Mouse (Mus musculus) midbrain, embryonic 10.5 days (tissue): ENCODE measurements around the gene Fam155a. TPM values are rescaled to one million over a fixed set of nuclear protein-coding genes. Genes with fewer than 3 reads are reported as not detected.

ENCODE experiments used
- DNase-seq: peaks from one replicate; pipeline ENCODE4 v3.0.0-alpha.2; 2017; ENCODE audit warnings: low spot score
- H3K27ac ChIP-seq: fragments of 300-500 bp; sonication (generic); replicated peaks from 2 replicates; pipeline ENCODE4 v1.5.1; 2016; ENCODE audit warnings: mild to moderate bottlenecking
- H3K27me3 ChIP-seq: fragments of 300-500 bp; sonication (generic); 2 replicates; pipeline ENCODE4 v1.6.1; 2016; ENCODE audit warnings: low read depth, mild to moderate bottlenecking; ENCODE audit not compliant: poor library complexity, severe bottlenecking
- H3K36me3 ChIP-seq: fragments of 300-500 bp; sonication (generic); 2 replicates; pipeline ENCODE4 v1.6.1; 2016; ENCODE audit warnings: mild to moderate bottlenecking, moderate library complexity
- H3K4me1 ChIP-seq: fragments of 300-500 bp; sonication (generic); 2 replicates; pipeline ENCODE4 v1.6.1; 2016
- H3K4me3 ChIP-seq: fragments of 300-500 bp; sonication (generic); 2 replicates; pipeline ENCODE4 v1.5.1; 2016; ENCODE audit warnings: mild to moderate bottlenecking, moderate library complexity
- H3K9me3 ChIP-seq: fragments of 300-500 bp; sonication (generic); replicated peaks from 2 replicates; pipeline ENCODE4 v1.6.1; 2016; ENCODE audit warnings: mild to moderate bottlenecking
- WGBS: fragments of 180-500 bp; shearing (Covaris S2); methylation state at CpG from one replicate; pipeline ENCODE4 v1.1.7; 2016; 5-methylcytosine and 5-hydroxymethylcytosine counted together
- polyA plus RNA-seq: library from polyadenylated mRNA; unstranded; fragments of >200 nt; fragmentation: Nextera tagmentation; extraction: Ambion mirVana; gene quantifications from 2 replicates; pipeline ENCODE4 v1.2.1, GENCODE M21; 2016

The Fam155a gene
- polyA plus RNA-seq, 1 experiment from 2014 or later = 1.8 TPM

DNA sequence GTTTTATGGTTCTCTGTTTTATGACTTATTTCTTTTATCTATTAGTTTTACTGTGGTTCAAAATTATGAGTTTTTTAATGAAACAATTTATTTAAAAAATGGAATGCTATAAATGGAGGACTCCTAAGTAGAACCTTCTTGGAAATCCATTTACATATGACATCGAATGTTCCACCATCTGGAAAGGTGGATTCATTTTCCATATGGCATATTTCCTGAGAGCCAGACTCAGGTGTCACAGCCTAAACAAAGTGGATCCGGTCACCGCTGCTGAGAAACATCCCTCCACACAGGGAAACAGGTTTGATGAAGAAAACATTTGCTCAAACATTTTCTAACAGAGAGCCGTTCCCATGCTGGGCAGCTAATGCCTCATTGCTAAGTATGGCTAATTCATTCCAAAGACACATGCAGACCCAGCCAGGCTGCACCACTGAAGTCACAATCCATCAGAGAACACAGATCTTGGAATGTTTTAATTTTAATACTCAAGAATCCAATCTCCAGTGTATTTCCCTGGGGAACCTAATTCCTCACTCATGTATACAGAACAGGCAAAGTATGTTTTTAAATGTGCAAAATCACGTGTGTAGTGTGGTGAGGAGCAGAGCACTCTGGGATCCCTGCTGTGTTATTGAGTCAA is 235.1 kb downstream of the Fam155a start:
- Histone ChIP-seq H3K4me3 (no peak overlapping the region), H3K27ac (no peak overlapping the region), H3K36me3 (no peaks in the 10 kb centered on the region), H3K9me3 (no peaks in the 10 kb centered on the region), H3K27me3 (no peaks in the 10 kb centered on the region), H3K4me1 (no peaks in the 10 kb centered on the region)
- DNase-seq = no peak
- WGBS = 91% methylated on average over 5 of the region's 5 CpGs

DNA sequence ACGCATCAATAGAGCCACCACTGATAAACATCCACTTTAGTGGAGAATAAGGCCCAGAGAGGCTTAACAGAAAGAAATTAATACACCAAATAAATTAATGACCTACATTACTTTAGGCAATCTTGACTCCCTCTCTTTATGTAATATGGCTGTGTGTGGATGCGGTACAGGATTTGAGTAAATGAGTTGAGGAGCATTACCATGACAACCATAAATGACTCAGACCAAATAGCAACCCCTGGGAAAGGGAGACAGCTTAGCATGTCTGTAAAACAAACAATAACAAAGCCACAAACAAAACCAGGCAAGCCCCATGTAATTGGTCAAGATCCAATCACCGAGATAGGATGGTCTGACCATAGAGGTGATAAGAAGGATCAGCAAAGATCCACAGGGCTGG is 244.4 kb downstream of the Fam155a start:
- 91% methylated on average over 3 of the region's 3 CpGs for WGBS
- H3K4me3 ChIP-seq = no peak overlapping the region
- no peaks in the 10 kb centered on the region for H3K36me3 ChIP-seq
- H3K9me3 ChIP-seq = no peaks in the 10 kb centered on the region
- H3K27ac ChIP-seq = no peak overlapping the region
- DNase-seq = no peak
- no peaks in the 10 kb centered on the region for H3K4me1 ChIP-seq
- no peaks in the 10 kb centered on the region for H3K27me3 ChIP-seq

DNA sequence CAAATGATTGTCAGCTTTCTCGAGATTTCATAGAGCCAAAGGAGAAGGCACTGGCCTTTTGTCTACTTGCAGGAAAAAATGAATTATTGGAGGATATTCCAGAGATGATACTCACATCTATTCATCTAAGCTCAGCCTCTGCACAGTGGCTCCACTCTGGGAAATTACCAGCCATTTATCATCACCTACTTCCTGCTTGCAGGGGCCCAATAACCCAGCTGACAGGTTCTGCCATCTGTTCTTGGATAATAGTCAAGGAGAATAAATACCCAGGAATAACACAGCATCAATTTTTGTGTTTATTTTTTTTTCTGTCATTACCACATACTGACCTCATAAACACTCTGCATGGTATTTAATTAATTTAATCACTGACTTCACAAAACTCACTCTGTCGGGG is 249.4 kb downstream of the Fam155a start:
- H3K27ac ChIP-seq = no peak overlapping the region
- no peaks in the 10 kb centered on the region for H3K36me3 ChIP-seq
- 88% methylated on average over 2 of the region's 2 CpGs for WGBS
- H3K27me3 ChIP-seq = no peaks in the 10 kb centered on the region
- 0 out of 2 replicates have a peak, but pooled peaks cover 5% of the 10 kb centered on the region for H3K4me1 ChIP-seq
- no peak for DNase-seq
- H3K4me3 ChIP-seq = no peak overlapping the region
- H3K9me3 ChIP-seq = no peaks in the 10 kb centered on the region

DNA sequence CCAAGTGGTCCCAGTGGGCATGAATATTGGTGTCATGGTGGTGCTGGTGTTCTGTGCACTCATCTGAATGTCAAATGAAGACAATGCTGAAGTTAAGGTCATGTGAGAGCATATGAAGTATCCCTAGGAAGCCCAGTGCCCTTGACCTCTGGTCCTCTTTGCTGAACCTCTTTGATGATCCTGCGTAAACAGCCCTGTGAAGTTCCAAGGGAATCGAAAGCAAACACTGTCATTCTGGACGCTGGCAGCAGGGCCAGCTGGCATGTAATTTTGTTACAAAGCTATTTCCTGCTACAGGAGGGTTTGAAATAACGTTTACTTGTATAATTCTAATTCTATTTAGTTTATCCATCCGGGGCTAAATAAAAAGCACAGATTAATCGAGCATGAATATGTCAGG is 270.2 kb downstream of the Fam155a start:
- Histone ChIP-seq H3K9me3 (no peaks in the 10 kb centered on the region), H3K36me3 (no peaks in the 10 kb centered on the region), H3K4me3 (no peak overlapping the region), H3K27me3 (no peaks in the 10 kb centered on the region), H3K27ac (no peak overlapping the region), H3K4me1 (peaks cover 6% of the 10 kb centered on the region)
- WGBS = 63% methylated on average over 6 of the region's 6 CpGs
- no peak for DNase-seq

DNA sequence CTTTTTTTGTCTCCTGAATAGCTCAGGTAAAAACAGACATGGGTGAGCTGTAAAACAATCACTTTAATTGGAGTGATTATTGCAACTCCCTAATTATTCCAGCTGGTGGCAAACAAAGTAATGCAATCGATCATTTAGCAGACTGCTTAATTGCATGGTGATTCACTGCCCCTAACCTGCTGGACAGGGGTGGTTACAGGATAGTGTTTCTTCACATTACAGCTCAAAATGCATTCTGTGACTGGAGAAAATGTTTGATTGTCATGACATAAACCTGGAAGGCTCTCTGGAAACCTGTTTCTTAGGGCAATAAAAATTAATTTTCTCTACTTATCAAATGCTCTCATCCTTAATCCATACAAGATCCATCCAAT is 276.7 kb downstream of the Fam155a start:
- 78% methylated on average over 1 of the region's 1 CpGs for WGBS
- Histone ChIP-seq H3K4me1 (no peaks in the 10 kb centered on the region), H3K36me3 (no peaks in the 10 kb centered on the region), H3K4me3 (no peak overlapping the region), H3K27ac (no peak overlapping the region), H3K27me3 (no peaks in the 10 kb centered on the region), H3K9me3 (no peaks in the 10 kb centered on the region)
- DNase-seq = no peak

DNA sequence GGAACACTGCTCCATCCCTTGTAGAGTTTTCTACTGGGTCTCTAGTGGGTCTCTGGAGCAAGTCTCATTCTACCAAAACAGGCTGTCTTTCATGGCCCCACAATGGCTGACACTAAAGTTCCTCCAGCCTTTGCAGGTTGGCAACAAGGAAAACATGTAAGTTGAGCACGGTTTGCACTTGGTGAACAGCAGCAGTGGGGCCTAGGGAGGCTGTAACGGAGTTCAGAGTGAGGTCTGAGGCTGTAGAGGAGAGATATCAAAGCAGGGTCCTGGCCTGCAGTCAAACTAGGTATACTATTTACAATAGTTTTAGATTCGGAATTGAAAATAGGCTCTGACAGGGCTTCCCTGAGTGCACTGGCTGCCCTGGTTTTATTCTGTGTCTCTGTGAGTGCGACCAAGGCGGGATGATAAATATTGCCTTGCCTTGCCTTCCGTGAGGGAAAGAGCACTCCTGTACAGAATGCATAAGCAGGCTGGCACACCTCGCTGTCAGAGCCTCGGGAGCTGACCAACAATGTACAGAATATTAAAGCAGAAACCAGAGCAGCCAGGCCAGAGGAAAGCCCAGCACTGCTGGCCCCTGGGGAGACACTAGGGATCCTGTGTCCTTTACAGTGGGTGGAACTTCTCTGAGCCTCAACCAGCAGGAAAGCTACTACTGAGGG is 277.3 kb downstream of the Fam155a start:
- Histone ChIP-seq H3K4me3 (no peak overlapping the region), H3K27me3 (no peaks in the 10 kb centered on the region), H3K27ac (no peak overlapping the region), H3K36me3 (no peaks in the 10 kb centered on the region), H3K4me1 (no peaks in the 10 kb centered on the region), H3K9me3 (no peaks in the 10 kb centered on the region)
- no peak for DNase-seq
- WGBS = 77% methylated on average over 8 of the region's 8 CpGs

DNA sequence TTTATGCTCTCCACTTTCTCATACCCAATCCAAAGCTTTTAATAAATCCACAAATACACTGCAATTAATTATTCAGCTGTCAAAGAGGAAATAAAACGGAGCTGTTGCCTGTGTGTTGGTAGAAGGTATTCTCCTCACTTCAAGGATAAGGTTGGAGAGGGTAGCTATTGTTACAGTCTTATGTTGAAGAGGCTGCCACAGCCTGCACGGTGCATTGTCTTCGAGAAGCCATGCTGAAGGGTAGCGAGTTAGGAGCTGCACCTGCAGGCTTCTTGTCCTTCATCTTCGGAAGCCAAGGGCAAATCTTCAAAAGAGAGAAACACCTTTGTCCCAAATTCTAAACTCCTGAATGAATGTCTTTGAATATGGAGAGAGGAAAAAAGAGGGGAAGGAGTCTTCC is 288.4 kb downstream of the Fam155a start:
- H3K27me3 ChIP-seq = no peaks in the 10 kb centered on the region
- no peaks in the 10 kb centered on the region for H3K4me1 ChIP-seq
- no peaks in the 10 kb centered on the region for H3K36me3 ChIP-seq
- H3K27ac ChIP-seq = no peak overlapping the region
- H3K4me3 ChIP-seq = no peak overlapping the region
- H3K9me3 ChIP-seq = no peaks in the 10 kb centered on the region
- no peak for DNase-seq
- WGBS = 69% methylated on average over 5 of the region's 5 CpGs

DNA sequence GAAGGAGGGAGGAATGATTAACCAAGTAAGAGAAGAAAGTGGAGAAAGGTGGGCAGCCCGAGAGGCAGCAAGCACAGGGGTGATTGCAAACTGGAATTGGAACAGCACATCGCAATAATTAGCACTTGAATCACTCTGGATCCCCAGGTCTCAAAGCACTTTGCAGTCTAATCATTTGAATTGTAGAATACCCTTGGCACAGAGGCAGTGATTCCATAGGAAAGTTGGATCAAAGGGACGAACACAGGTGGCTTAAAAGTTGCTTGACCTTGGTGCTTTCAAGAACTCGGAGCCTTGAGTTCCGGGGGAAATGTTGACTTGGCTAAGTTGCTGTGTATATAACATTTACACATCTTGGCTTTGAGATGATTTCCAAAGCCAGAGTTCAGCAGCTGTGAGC is 299.7 kb downstream of the Fam155a start:
- 78% methylated on average over 5 of the region's 5 CpGs for WGBS

DNA sequence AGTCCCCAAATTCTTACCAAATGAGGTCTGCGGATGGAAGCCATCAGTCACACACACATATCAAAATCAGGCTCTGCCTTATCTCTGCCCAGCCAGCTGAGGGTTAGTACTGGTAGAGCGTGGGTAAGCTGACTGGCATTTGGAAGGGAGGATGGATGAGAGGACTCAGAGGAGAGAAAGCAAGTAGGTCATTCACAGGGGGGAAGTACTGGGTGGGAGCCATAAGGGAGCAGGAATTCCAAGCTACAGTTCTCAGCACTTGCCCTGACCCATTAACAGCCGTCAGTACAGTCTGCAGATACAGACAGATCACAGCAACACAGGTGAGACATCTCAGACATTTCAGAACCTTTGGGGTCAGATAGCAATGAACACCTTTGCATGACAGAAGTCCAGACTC is 300.8 kb downstream of the Fam155a start:
- 87% methylated on average over 3 of the region's 3 CpGs for WGBS
- no peaks in the 10 kb centered on the region for H3K27me3 ChIP-seq
- H3K36me3 ChIP-seq = no peaks in the 10 kb centered on the region
- no peak overlapping the region for H3K27ac ChIP-seq
- no peaks in the 10 kb centered on the region for H3K4me1 ChIP-seq
- H3K4me3 ChIP-seq = no peak overlapping the region
- DNase-seq = no peak
- no peaks in the 10 kb centered on the region for H3K9me3 ChIP-seq

More for the DNA sequence above, 299.7 kb downstream of the Fam155a start:
- no peaks in the 10 kb centered on the region for H3K27me3 ChIP-seq
- no peaks in the 10 kb centered on the region for H3K36me3 ChIP-seq
- H3K4me3 ChIP-seq = no peak overlapping the region
- no peaks in the 10 kb centered on the region for H3K4me1 ChIP-seq
- no peaks in the 10 kb centered on the region for H3K9me3 ChIP-seq
- no peak overlapping the region for H3K27ac ChIP-seq
- DNase-seq = no peak

DNA sequence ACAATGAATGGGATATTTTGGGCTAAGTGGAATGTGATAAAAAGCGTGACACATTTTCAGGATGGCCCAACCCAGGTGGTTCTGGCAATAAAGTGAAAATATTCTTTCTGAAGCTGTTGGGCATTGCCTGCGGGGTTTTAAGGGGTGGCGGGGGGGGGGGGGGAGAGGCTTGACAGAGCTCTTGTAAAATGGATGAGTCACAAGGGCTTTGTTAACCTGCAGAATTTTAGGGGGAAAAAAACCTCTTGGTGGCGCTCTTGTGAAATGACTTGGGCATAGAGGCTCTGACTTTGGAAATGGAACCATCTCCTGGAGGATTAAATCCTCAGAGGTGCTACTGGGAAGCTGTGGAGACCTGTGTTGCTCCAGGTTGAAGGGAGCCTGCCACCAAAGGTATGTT is 309.9 kb downstream of the Fam155a start:
- no peak for DNase-seq
- no peaks in the 10 kb centered on the region for H3K36me3 ChIP-seq
- H3K4me3 ChIP-seq = no peak overlapping the region
- H3K4me1 ChIP-seq = 0 out of 2 replicates have a peak, but pooled peaks cover 6% of the 10 kb centered on the region
- no peaks in the 10 kb centered on the region for H3K9me3 ChIP-seq
- no peaks in the 10 kb centered on the region for H3K27me3 ChIP-seq
- 84% methylated on average over 4 of the region's 4 CpGs for WGBS
- H3K27ac ChIP-seq = no peak overlapping the region

DNA sequence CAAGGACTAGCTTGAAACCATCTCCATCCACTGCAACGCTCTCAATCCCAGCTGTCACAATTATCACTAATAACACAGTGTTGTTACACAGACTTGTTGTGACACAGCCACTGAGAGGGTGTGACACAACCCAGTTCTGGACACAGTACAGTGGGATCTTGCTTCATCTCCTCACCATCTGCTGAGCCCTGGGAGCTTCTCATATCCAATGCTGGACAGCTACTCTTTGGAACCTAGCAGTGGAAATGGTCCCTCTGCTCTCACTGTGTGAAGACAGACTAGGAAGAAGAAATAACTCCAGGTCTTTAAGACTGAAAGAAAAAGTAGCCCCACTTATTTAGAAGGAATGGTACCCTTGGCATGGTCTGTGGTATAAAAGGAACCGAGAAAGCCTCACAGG is 310.3 kb downstream of the Fam155a start:
- WGBS = 94% methylated on average over 2 of the region's 2 CpGs

DNA sequence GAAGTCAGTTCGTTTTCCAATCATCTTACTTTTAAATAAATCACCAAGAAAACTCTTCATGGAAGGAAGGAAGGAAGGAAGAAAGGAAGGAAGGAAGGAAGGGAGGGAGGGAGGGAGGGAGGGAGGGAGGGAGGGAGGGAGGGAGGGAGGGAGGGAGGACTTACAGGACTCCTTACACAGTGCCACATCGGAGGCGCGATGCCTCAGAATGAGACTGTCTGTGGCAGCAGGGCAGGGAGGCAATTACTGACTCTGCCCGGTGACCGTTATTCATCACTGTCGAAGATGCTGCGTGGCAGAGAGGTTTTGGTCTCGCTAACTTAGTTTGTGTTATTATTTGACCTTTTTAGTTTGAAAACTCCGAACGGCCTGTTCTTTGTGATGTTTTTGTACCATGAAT is 312.3 kb downstream of the Fam155a start:
- Histone ChIP-seq H3K27me3 (no peaks in the 10 kb centered on the region), H3K36me3 (no peaks in the 10 kb centered on the region), H3K27ac (no peak overlapping the region), H3K4me1 (0 out of 2 replicates have a peak, but pooled peaks cover 7% of the 10 kb centered on the region), H3K4me3 (no peak overlapping the region), H3K9me3 (no peaks in the 10 kb centered on the region)
- 91% methylated on average over 11 of the region's 11 CpGs for WGBS
- no peak for DNase-seq

More for the DNA sequence above, 310.3 kb downstream of the Fam155a start:
- 0 out of 2 replicates have a peak, but pooled peaks cover 7% of the 10 kb centered on the region for H3K4me1 ChIP-seq
- no peak overlapping the region for H3K27ac ChIP-seq
- H3K36me3 ChIP-seq = no peaks in the 10 kb centered on the region
- no peaks in the 10 kb centered on the region for H3K9me3 ChIP-seq
- H3K4me3 ChIP-seq = no peak overlapping the region
- H3K27me3 ChIP-seq = no peaks in the 10 kb centered on the region
- no peak for DNase-seq

DNA sequence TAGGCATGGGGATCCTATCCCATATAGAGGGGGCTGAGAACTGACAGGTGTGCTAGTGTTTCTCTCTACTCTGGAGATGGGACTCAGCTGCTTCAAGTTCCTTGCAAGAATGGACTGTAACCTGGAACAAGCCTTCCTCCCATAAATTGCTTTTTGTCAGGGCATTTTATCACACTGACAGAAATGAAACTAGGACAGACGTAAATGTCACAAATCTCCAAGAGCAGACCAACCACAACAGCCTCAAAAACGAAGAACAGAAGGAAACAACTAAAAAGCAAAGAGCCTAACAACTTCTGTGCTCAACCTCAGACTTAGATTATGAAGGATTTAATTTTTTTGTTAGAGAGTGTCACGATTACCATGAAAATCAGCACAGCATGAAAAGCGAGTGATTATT is 315.8 kb downstream of the Fam155a start:
- Histone ChIP-seq H3K9me3 (no peaks in the 10 kb centered on the region), H3K4me1 (0 out of 2 replicates have a peak, but pooled peaks cover 7% of the 10 kb centered on the region), H3K27ac (no peak overlapping the region), H3K4me3 (no peak overlapping the region), H3K36me3 (no peaks in the 10 kb centered on the region), H3K27me3 (no peaks in the 10 kb centered on the region)
- whole genome bisulfite sequencing = 86% methylated on average over 4 of the region's 4 CpGs
- DNase-seq = no peak
